Mouse (Mus musculus): ENCODE measurements at regions not wholly inside any gene's neighbourhood (a gene's known extent, or its start where the extent isn't known, plus 50 kb on each side); places are given as distances from the start of the nearest gene placed in this dataset.
A peak's percentile ranks its signal among the peaks of the same experiment; 100 is the strongest.

DNA sequence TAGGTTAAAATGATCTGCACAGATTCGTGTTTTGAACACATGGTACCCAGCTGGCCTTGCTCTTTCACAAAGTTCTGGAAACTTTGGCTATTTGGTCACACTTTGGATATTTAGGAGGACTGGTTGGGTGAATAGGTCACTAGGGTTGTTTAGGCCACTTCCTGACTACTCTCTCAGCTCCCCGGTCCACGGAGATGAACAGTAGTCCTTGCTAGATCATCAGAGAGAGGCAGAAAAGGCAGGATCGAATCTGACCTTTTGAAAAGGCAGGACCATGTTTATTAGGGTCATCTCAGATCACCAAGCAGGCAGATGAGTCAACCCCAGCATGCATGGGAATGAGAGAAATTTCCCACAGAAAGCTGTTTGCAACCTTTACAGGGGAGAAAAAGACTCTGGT lies 229.3 kb upstream of the Sall1 start:
- no peak for DNase-seq (ENCODE audit: low spot score)

DNA sequence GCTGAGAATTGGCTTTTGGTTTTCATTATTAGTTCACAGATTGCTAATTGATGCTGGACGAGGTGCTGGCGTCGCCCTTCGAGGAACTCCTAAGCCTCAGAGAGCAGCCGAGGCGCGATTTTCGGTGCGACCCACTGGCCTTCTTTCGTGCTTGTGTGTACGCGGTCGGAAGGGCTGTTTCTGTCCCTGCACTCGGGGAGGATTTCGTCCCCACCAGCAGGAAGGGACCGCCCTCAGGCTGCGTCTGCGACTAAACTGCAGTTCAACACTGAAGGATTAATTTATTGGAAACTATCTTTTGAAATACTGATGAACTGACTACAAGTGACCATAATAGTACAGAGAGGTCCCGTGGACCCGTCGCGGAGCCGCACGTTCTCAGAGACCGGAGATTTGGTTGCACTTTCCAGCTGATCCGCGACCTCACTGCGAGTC lies 228.4 kb upstream of the Sall1 start:
- DNase-seq (ENCODE audit: low spot score), result no peak

DNA sequence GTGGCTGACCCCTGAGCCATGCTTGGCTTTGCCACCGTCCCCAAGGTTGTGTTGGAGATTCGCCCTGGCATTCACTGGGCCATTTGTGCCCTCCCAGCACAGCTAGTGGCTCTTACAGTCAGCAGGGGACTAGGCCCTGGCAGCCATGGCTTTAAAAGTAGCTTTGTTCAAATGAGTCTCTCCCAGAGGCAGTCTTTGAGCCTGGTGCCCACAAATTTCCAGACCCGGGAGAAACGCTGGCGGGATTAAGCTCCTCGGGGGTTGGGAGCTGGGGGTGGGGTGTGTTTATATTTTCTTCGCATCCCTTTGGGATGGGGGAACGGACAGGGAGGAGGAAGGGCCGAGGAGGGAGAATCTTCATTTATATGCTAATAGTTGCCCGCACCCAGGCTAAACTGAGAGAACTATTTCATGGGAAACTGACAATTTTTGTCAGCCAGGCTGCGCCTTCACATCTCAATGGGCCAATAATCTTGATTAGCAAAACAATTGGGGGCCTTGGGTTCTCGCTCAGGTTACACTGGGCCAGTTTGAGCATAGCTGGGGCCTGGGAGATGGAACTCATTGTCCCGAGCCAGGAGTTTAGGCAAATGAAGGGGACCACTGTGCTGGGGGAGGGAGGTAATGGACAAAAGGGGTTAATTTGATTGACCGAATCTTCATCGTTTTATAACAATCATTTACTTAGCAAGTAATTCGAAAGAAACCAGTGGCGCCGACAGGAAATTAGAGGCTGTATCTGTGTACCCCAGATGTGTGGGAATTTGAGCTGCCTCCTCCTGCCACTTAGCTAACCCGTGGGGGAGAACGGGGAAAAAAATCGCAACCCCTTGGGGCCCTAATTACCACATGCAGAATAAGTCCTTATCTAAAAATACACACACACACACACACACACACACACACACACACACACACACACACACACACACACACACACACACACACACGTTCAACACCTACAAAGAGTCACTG lies 227.7 kb upstream of the Sall1 start:
- DNase-seq (ENCODE audit: low spot score), result no peak

DNA sequence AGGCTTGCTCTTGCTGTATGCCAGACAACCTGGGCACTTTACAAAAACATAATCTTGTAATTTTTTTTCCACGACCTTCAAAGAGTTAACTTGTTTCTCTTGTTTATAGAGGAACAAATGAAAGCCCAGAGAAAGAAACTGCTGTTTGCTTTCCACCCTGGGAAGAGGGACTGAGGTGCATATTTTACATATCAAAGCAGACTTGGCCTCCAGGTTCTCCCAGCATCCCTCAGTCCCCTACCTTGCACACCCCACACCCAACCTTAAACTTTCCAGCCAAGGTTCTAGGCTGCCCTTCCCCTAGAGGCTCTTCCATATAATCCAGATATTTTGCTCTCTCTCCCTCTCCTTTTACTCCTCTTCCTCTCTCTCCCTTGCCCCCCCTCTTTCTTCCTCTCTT lies 226.0 kb upstream of the Sall1 start:
- DNase-seq (ENCODE audit: low spot score), result no peak

DNA sequence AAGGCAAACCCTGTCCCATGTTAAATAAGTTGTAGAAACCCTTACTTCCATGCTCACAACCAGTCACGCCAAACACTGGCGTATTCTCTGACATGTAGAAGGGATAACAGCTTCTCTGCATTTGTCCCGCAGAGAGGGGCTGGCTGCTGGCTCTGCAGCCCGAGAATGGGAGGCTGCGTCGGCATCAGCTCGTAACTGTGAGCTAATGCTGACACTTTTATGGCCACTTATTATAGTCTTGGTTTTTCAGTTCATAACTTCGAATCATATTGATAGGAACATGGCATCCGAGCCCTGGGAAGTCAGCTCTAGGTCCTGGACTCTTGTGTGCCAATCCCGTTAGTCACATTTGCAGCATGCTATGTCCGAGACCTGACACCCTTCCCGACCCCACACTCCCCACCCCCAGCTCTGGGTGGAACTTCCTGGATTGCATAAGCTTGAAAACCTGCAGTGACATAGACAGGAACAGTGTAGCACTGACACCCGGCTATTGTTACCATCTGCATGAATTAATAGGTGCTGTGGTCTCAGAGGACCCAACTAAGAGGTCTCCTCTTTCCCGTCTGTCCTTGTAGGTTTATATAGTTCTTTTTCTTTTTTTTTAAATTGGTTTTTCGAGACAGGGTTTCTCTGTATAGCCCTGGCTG lies 217.3 kb upstream of the Sall1 start:
- DNase-seq (ENCODE audit: low spot score), result no peak

GRCm38 (mm10) chr8:89259881-89260280 lies 215.9 kb upstream of the Sall1 start:
- DNase-seq (ENCODE audit: low spot score), result no peak

DNA sequence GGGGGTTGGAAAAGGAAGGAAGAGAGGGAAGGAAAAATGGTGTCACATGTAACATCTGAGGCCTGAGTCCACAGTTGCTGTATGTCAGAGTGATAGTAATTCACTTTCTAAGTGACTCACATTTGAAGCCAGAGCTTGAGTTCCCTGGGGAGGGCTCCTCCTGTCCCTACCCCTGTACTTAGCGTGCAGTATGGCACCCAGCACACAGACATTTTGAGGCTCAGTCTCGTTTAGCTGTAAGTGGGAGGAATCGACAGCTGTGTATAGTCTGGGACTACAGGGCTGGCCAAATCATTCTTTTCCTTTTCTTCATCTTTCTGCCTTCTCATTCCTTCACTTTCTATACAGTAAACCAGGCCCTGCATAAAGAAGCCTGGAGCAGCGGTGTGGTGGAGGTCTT lies 202.4 kb upstream of the Sall1 start:
- DNase-seq (ENCODE audit: low spot score), result no peak

- DNase-seq (ENCODE audit: low spot score), result no peak
Observed at GRCm38 (mm10) chr8:89245131-89245751, 201.3 kb upstream of the Sall1 start.

- no peak for DNase-seq (ENCODE audit: low spot score)
Observed at GRCm38 (mm10) chr8:89241686-89242085, 197.7 kb upstream of the Sall1 start.

DNA sequence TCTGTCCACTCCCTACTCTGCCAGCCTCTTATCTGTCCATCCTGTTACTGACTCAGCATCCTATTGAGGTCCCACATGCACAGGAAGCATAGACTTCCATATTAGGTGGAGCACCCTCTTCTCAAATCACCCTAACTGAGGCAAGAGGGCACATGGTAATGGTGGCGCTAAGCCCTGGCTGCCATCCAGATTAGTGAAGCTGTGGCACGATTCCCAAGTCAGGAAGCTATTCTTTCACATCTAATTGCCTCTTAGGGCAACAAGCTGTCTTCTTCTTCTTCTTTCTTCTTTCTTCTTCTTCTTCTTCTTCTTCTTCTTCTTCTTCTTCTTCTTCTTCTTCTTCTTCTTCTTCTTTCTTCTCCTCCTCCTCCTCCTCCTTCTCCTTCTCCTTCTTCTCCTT lies 195.7 kb upstream of the Sall1 start:
- DNase-seq (ENCODE audit: low spot score), result no peak

DNA sequence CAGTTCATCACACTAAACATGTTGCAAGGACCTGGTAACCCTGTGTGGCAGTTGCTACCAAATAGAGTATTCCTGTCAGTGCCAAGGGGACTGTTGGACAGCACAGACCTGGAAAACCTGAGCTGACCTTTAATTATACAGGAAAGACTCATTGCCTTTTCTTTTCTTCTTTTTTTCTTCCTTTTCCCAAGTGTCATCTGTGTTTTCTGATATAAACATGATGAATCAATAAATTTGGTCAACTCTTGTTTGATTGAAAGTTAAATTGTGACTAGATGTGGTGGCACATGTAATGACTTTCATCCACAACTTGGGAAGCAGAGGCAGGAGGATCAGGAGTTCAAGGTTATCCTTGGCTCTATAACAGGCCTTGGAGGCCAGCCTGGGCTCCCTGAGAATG lies 190.1 kb upstream of the Sall1 start:
- DNase-seq (ENCODE audit: low spot score), result no peak

DNA sequence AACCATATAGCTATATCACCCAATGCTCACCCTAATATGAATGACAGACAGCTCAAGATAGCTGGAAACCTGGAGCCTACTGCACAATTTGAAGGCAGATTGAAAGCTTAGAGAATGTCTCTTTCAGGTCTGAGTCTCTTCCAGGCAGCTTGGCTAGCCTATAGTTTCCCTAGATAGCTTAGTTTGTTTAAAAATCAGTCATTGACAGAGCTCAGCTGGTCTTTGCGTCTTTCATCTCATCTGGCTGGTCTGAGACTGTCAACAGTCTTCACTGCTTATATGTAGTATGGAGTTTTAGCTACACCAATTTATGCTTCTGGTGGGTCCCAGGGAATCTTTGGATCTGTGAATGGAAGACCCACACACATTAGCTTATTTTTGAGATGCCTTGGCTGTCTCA lies 188.4 kb upstream of the Sall1 start:
- DNase-seq (ENCODE audit: low spot score), result no peak

- DNase-seq (ENCODE audit: low spot score), result no peak
Observed at GRCm38 (mm10) chr8:89229144-89229543, 185.2 kb upstream of the Sall1 start.

DNA sequence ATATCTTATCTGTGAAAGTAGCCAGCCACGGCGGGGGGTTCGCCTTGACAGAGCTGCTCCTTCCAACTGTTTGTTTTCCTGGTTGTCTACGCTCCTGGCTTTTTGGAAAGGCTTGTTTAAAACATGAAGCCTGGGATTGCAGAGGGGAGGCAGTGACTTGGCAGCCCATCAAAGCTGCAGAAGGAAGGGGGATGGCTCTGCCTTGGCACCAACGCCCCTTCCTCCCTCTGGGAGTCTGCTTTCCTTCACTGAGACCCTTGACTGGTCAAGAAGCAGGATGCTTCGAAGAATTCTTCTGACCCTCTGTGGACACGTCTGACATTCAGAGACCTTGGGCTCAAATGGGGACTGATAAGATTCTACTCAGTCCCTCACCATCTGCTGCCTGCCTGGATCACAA lies 176.9 kb upstream of the Sall1 start:
- peak; percentile 16 for DNase-seq (ENCODE audit: low spot score)

GRCm38 (mm10) chr8:89220381-89220780 lies 176.4 kb upstream of the Sall1 start:
- DNase-seq (ENCODE audit: low spot score), result no peak

GRCm38 (mm10) chr8:89219156-89219555 lies 175.2 kb upstream of the Sall1 start:
- DNase-seq (ENCODE audit: low spot score), result no peak

GRCm38 (mm10) chr8:89217689-89218088 lies 173.7 kb upstream of the Sall1 start:
- no peak for DNase-seq (ENCODE audit: low spot score)

DNA sequence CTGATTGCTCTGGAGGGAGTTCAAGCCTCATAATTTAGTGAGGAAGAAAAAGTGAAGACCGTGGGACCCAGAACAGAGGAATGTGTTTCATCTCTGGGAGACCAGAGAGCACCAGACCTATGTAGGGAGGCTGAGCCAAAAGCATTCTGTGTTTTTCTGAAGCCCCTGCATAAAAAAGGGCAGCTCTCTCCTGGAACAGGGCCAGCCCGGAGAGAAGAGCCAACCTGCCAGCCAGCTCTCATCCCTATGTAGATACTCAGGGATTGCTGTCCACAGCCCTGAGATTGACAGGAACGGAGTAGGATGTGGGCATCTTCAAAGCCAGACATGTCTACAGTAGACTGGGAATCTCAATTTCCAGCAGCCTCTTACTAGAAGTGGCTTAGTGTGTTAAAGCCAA lies 168.0 kb upstream of the Sall1 start:
- DNase-seq (ENCODE audit: low spot score), result no peak

DNA sequence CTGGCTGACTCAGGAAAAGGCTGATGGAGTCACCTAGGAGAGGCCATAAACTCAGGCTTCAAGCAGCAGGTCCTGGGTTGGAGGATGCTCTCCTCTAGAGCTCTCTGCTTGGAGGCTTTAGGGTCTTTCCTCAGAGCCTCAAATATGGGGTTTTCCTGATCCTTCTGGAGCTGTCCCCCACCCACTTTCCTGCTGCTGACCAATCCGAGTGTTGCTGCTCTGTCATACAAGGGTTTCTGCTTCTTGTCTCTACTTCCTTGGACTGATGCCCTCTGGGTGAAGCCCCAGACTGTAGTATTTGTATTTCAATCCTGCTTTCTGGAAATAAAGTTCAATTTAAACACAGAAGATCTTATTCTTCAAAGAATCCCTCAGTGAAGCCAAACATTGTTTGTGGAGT lies 166.7 kb upstream of the Sall1 start:
- no peak for DNase-seq (ENCODE audit: low spot score)

DNA sequence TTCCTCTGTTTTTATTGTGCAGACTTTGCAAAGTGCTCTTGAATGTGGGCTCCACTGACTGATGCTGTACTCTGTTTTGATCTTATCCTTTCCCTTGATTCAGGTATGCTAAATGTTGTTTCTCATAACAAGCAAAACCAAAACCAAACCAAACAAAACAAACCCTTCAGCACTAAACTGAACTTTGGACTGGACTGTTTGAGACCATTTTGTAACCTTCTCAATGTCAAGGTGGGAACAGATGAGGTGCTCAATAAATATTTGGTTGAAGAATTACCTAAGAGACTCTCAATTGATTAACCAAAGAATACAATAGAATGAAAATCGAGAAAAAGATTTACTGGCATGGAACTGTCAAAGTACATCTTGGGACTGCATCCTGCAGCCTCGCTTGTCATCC lies 163.9 kb upstream of the Sall1 start:
- no peak for DNase-seq (ENCODE audit: low spot score)

- no peak for DNase-seq (ENCODE audit: low spot score)
Observed at GRCm38 (mm10) chr8:89202484-89203096, 158.6 kb upstream of the Sall1 start.

DNA sequence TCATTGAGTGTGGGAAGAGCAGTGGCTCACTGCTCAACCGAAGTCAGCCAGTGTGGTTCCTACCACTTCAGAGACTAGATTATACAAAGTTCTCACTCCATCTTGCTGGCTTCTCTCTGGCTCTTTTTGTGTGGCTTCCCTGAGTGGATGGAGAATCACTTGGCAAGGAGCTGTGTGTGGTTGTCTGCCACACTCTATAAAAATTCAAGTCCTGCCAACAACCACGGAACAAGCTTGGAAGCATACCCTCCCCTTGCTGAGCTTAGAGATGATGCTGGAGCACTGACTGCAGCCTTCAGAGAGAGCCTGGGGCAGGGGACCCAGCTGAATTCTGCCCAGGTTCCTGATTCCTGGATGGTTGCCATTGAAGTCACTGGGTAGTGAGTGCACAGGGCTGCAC lies 156.3 kb upstream of the Sall1 start:
- DNase-seq (ENCODE audit: low spot score), result no peak

- no peak for DNase-seq (ENCODE audit: low spot score)
Observed at GRCm38 (mm10) chr8:89185314-89185713, 141.4 kb upstream of the Sall1 start.

Measured in ovary, postnatal 14 days (tissue).